Mouse (Mus musculus) heart, postnatal 0 days (tissue): ENCODE measurements around the gene Stum. TPM values are rescaled to one million over a fixed set of nuclear protein-coding genes. Genes with fewer than 3 reads are reported as not detected.
"Not testable (repeated sequence)": the region's sequence is repeated elsewhere in the genome, so short reads cannot be mapped to it uniquely, and the experiment has no call there.

Experiments
- ATAC-seq: fragments of 200-750 bp; cut with Nextera tagmentation; 2 replicates; pipeline ENCODE4 v1.8.0; 2017; ENCODE audit warnings: low read depth, moderate number of reproducible peaks, moderate library complexity; ENCODE audit not compliant: insufficient read depth
- DNase-seq: peaks from one replicate; pipeline ENCODE4 v3.0.0-alpha.2; 2016; ENCODE audit warnings: low spot score
- H3K27ac ChIP-seq: fragments of 300-500 bp; sonication (generic); 2 replicates; pipeline ENCODE4 v1.5.1; 2014; ENCODE audit warnings: low read depth, mild to moderate bottlenecking
- H3K27me3 ChIP-seq: fragments of 300-500 bp; sonication (generic); 2 replicates; pipeline ENCODE4 v1.6.1; 2014; ENCODE audit warnings: low read length, mixed read lengths; ENCODE audit not compliant: control insufficient read depth, insufficient read depth
- H3K36me3 ChIP-seq: fragments of 300-500 bp; sonication (generic); replicated peaks from 2 replicates; pipeline ENCODE4 v1.6.1; 2014; ENCODE audit warnings: low read length, mixed read lengths; ENCODE audit not compliant: control insufficient read depth, insufficient read depth
- H3K4me1 ChIP-seq: fragments of 300-500 bp; sonication (generic); 2 replicates; pipeline ENCODE4 v1.6.1; 2014; ENCODE audit warnings: antibody characterized with exemption; ENCODE audit not compliant: control insufficient read depth, insufficient read depth
- H3K4me2 ChIP-seq: fragments of 300-500 bp; sonication (generic); 2 replicates; pipeline ENCODE4 v1.6.1; 2014; ENCODE audit warnings: low read depth, mild to moderate bottlenecking, low read length, moderate library complexity
- H3K4me3 ChIP-seq: fragments of 300-500 bp; sonication (generic); 2 replicates; pipeline ENCODE4 v1.5.1; 2014; ENCODE audit warnings: low read depth, low read length
- H3K9ac ChIP-seq: fragments of 300-500 bp; sonication (generic); replicated peaks from 2 replicates; pipeline ENCODE4 v1.6.1; 2014; ENCODE audit warnings: low read depth, low read length, mixed read lengths
- H3K9me3 ChIP-seq: fragments of 300-500 bp; sonication (generic); replicated peaks from 2 replicates; pipeline ENCODE4 v1.6.1; 2016; ENCODE audit warnings: low read length; ENCODE audit not compliant: control insufficient read depth
- CTCF ChIP-seq: IDR thresholded peaks from 2 replicates; pipeline ENCODE4 v1.5.1; 2016; ENCODE audit warnings: antibody characterized with exemption, control low read depth, low read depth
- EP300 ChIP-seq: IDR thresholded peaks from 2 replicates; pipeline ENCODE4 v1.6.1; 2016; ENCODE audit warnings: antibody characterized with exemption, low read depth
- WGBS: fragments of 180-500 bp; shearing (Covaris S2); extraction: QIAGEN DNeasy Blood & Tissue Kit; methylation state at CpG from one replicate; pipeline ENCODE4 v1.1.7; 2014; 5-methylcytosine and 5-hydroxymethylcytosine counted together
- polyA plus RNA-seq: library from polyadenylated mRNA; unstranded; fragments of >200 nt; fragmentation: Nextera tagmentation; extraction: Ambion mirVana; gene quantifications from 2 replicates; pipeline ENCODE4 v1.2.1, GENCODE M21; 2015
- total RNA-seq: library from RNA; depleted of rRNA; stranded (reverse); fragments of >200 nt; gene quantifications from 2 replicates; pipeline ENCODE4 v1.2.3, GENCODE M21; 2014; ENCODE audit warnings: low replicate concordance

Stum gene
- total and polyA plus RNA-seq, 2 experiments from 2014 or later = 0.49 to 11.4 TPM

- no peak for DNase-seq
- ATAC-seq = no peak
- Histone ChIP-seq H3K36me3 (no peaks in the 10 kb centered on the region; the same call in 1 of the 2 replicates), H3K9ac (no peak overlapping the region), H3K4me3 (no peak overlapping the region), H3K27me3 (no peaks in the 10 kb centered on the region), H3K27ac (peak overlapping the region; percentile 2; the same call in 1 of the 2 replicates), H3K9me3 (no peaks in the 10 kb centered on the region), H3K4me1 (peaks cover 43% of the 10 kb centered on the region), H3K4me2 (no peak overlapping the region)
- WGBS = 85% methylated on average over 4 of the region's 4 CpGs
- no peak for TF ChIP-seq EP300
These were observed 91.7 kb downstream of the Stum start for GRCm38 (mm10) chr1:180391575-180391945.

GRCm38 (mm10) chr1:180390746-180391574 is 92.3 kb downstream of the Stum start:
- WGBS = 71% methylated on average over 10 of the region's 10 CpGs
- H3K27ac ChIP-seq = peak overlapping the region; percentile 67

GRCm38 (mm10) chr1:180390321-180390731 is 93.0 kb downstream of the Stum start:
- Histone ChIP-seq H3K4me3 (no peak overlapping the region), H3K9ac (no peak overlapping the region), H3K4me2 (no peak overlapping the region), H3K27ac (peak overlapping the region; percentile 67), H3K9me3 (no peaks in the 10 kb centered on the region), H3K27me3 (no peaks in the 10 kb centered on the region), H3K4me1 (peaks cover 53% of the 10 kb centered on the region), H3K36me3 (no peaks in the 10 kb centered on the region; the same call in 1 of the 2 replicates)
- no peak for ATAC-seq
- WGBS = 40% methylated on average over 3 of the region's 3 CpGs
- no peak for DNase-seq
- TF ChIP-seq CTCF (no peak), EP300 (no peak)

More at GRCm38 (mm10) chr1:180390746-180391574, 92.3 kb downstream of the Stum start:
- TF ChIP-seq EP300 (no peak), CTCF (no peak)
- ATAC-seq = no peak
- H3K36me3 ChIP-seq = no peaks in the 10 kb centered on the region; the same call in 1 of the 2 replicates
- DNase-seq = no peak
- H3K4me1 ChIP-seq = peaks cover 47% of the 10 kb centered on the region
- H3K4me2 ChIP-seq = no peak overlapping the region
- H3K4me3 ChIP-seq = no peak overlapping the region
- no peaks in the 10 kb centered on the region for H3K27me3 ChIP-seq
- no peaks in the 10 kb centered on the region for H3K9me3 ChIP-seq
- H3K9ac ChIP-seq = no peak overlapping the region

GRCm38 (mm10) chr1:180389213-180389760 is 94.0 kb downstream of the Stum start:
- H3K4me1 ChIP-seq = peaks cover 60% of the 10 kb centered on the region
- WGBS = 72% methylated on average over 11 of the region's 11 CpGs
- not testable (repeated sequence) for ATAC-seq, H3K27me3 ChIP-seq, H3K9ac ChIP-seq, H3K36me3 ChIP-seq, DNase-seq, H3K9me3 ChIP-seq, H3K4me3 ChIP-seq, H3K4me2 ChIP-seq
- peak overlapping the region; percentile 89 for H3K27ac ChIP-seq

- no peak for DNase-seq
- H3K4me2 ChIP-seq = no peak overlapping the region
These were observed 94.8 kb downstream of the Stum start for GRCm38 (mm10) chr1:180388481-180388880.

More at GRCm38 (mm10) chr1:180388481-180388880, 94.8 kb downstream of the Stum start:
- WGBS = 17% methylated on average over 1 of the region's 1 CpGs
- H3K4me3 ChIP-seq = no peak overlapping the region
- H3K9me3 ChIP-seq = no peaks in the 10 kb centered on the region
- TF ChIP-seq EP300 (no peak), CTCF (no peak)
- peaks cover 58% of the 10 kb centered on the region for H3K4me1 ChIP-seq
- 0 out of 2 replicates have a peak, but pooled peaks cover under 1% of the 10 kb centered on the region for H3K36me3 ChIP-seq
- peak overlapping the region; percentile 89 for H3K27ac ChIP-seq
- H3K27me3 ChIP-seq = no peaks in the 10 kb centered on the region
- ATAC-seq = no peak
- no peak overlapping the region for H3K9ac ChIP-seq
